Mouse (Mus musculus) bone marrow, adult 2 months (tissue): ENCODE measurements around the gene Ccdc153. TPM values are rescaled to one million over a fixed set of nuclear protein-coding genes. Genes with fewer than 3 reads are reported as not detected.

Experiments
- H3K27ac ChIP-seq: fragments of 200-500 bp; 2 replicates; pipeline ENCODE4 v1.5.1; 2012; ENCODE audit warnings: low read depth, mild to moderate bottlenecking, control low read depth, inconsistent platforms, low read length; ENCODE audit not compliant: control insufficient read depth, poor library complexity, insufficient read depth
- H3K4me1 ChIP-seq: fragments of 200-500 bp; 2 replicates; pipeline ENCODE4 v1.6.1; 2011; ENCODE audit warnings: low read length; ENCODE audit not compliant: control insufficient read depth, insufficient read depth
- H3K4me3 ChIP-seq: fragments of 200-500 bp; replicated peaks from 2 replicates; pipeline ENCODE3; 2011; ENCODE audit warnings: mild to moderate bottlenecking, low read depth, low read length, control low read depth; ENCODE audit not compliant: control insufficient read depth
- CTCF ChIP-seq: fragments of 200-500 bp; IDR thresholded peaks from 2 replicates; pipeline ENCODE4 v1.5.1; 2011; ENCODE audit warnings: low read length, control low read depth; ENCODE audit not compliant: control insufficient read depth, insufficient read depth
- POLR2A ChIP-seq: fragments of 200-500 bp; IDR thresholded peaks from 2 replicates; pipeline ENCODE4 v1.6.1; 2011; ENCODE audit warnings: low read depth, mild to moderate bottlenecking, control low read depth, low read length, borderline replicate concordance; ENCODE audit not compliant: control insufficient read depth
- WGBS: fragments of 180-500 bp; shearing (Covaris S2); methylation state at CpG from one replicate; pipeline ENCODE4 v1.1.7; 2018; 5-methylcytosine and 5-hydroxymethylcytosine counted together
- polyA plus RNA-seq: library from polyadenylated mRNA; stranded (reverse); fragments of >200 nt; gene quantifications from 2 replicates; pipeline ENCODE4 v1.2.4, GENCODE M21; 2011; ENCODE audit warnings: low replicate concordance; ENCODE audit not compliant: missing spikeins, insufficient read depth, insufficient read length

Ccdc153 gene
- polyA plus RNA-seq, 1 experiment, result 1.4 TPM

GRCm38 (mm10) chr9:44234479-44235427 lies 5.7 kb upstream of the Ccdc153 start:
- TF ChIP-seq CTCF (no peak), POLR2A (no peak)
- H3K27ac ChIP-seq, result peak overlapping the region; percentile 95
- H3K4me1 ChIP-seq, result peaks cover 5% of the 10 kb centered on the region; the same call in 1 of the 2 replicates
- H3K4me3 ChIP-seq, result peak overlapping the region; percentile 58
- WGBS, result 9% methylated on average over 19 of the region's 19 CpGs

- no peak overlapping the region for H3K27ac ChIP-seq
- TF ChIP-seq POLR2A, result no peak
- WGBS, result 60% methylated on average over 4 of the region's 4 CpGs
- H3K4me3 ChIP-seq, result no peak overlapping the region
- H3K4me1 ChIP-seq, result peaks cover 3% of the 10 kb centered on the region; the same call in 1 of the 2 replicates
These were observed 3.9 kb upstream of the Ccdc153 start for GRCm38 (mm10) chr9:44236601-44237000.

GRCm38 (mm10) chr9:44237128-44237527 lies 3.3 kb upstream of the Ccdc153 start:
- Histone ChIP-seq H3K4me1 (no peaks in the 10 kb centered on the region; the same call in 1 of the 2 replicates), H3K4me3 (no peak overlapping the region), H3K27ac (no peak overlapping the region)
- 73% methylated on average over 4 of the region's 4 CpGs for WGBS
- TF ChIP-seq POLR2A, result no peak

- TF ChIP-seq POLR2A, result no peak
- TF ChIP-seq CTCF, result no peak
- Histone ChIP-seq H3K4me1 (no peaks in the 10 kb centered on the region; the same call in 1 of the 2 replicates), H3K4me3 (no peak overlapping the region), H3K27ac (no peak overlapping the region)
- 71% methylated on average over 17 of the region's 17 CpGs for WGBS
These were observed 1.8 kb upstream of the Ccdc153 start for GRCm38 (mm10) chr9:44238501-44239190.

- 11% methylated on average over 5 of the region's 5 CpGs for WGBS
- no peak overlapping the region for H3K27ac ChIP-seq
- H3K4me3 ChIP-seq, result no peak overlapping the region
- peak; percentile 64 for TF ChIP-seq CTCF
- TF ChIP-seq POLR2A, result no peak
- no peaks in the 10 kb centered on the region; the same call in 1 of the 2 replicates for H3K4me1 ChIP-seq
These were observed 1.0 kb upstream of the Ccdc153 start for GRCm38 (mm10) chr9:44239447-44239846.

- H3K4me3 ChIP-seq, result no peak overlapping the region
- H3K27ac ChIP-seq, result no peak overlapping the region
- no peak for TF ChIP-seq POLR2A
- TF ChIP-seq CTCF, result no peak
- H3K4me1 ChIP-seq, result no peaks in the 10 kb centered on the region; the same call in 1 of the 2 replicates
- 84% methylated on average over 5 of the region's 5 CpGs for WGBS
These were observed 435 bp downstream of the Ccdc153 start for GRCm38 (mm10) chr9:44240911-44241310.

- 44% methylated on average over 9 of the region's 9 CpGs for WGBS
- Histone ChIP-seq H3K4me3 (no peak overlapping the region), H3K4me1 (no peaks in the 10 kb centered on the region; the same call in 1 of the 2 replicates), H3K27ac (no peak overlapping the region)
- TF ChIP-seq POLR2A (no peak), CTCF (no peak)
These were observed 942 bp downstream of the Ccdc153 start for GRCm38 (mm10) chr9:44241418-44241817.

- H3K4me3 ChIP-seq, result no peak overlapping the region
- 83% methylated on average over 2 of the region's 2 CpGs for WGBS
These were observed 3.1 kb downstream of the Ccdc153 start for GRCm38 (mm10) chr9:44243621-44244020.

More at GRCm38 (mm10) chr9:44243621-44244020, 3.1 kb downstream of the Ccdc153 start:
- Histone ChIP-seq H3K4me1 (no peaks in the 10 kb centered on the region; the same call in 1 of the 2 replicates), H3K27ac (no peak overlapping the region)
- no peak for TF ChIP-seq POLR2A
- no peak for TF ChIP-seq CTCF
